Mouse (Mus musculus): Measurements from ENCODE around the gene Mri1.

The Mri1 gene

GRCm38 (mm10) chr8:84202938-84203917 lies 53.9 kb downstream of the Mri1 start:
- DNase-seq (ENCODE audit: low read depth, low spot score), result no peak

GRCm38 (mm10) chr8:84202466-84202865 lies 54.7 kb downstream of the Mri1 start:
- no peak for DNase-seq (ENCODE audit: low read depth, low spot score)

- DNase-seq (ENCODE audit: low read depth, low spot score), result no peak
Observed at GRCm38 (mm10) chr8:84201545-84202245, 55.4 kb downstream of the Mri1 start.

GRCm38 (mm10) chr8:84200652-84201544 lies 56.2 kb downstream of the Mri1 start:
- no peak for DNase-seq (ENCODE audit: low read depth, low spot score)

- DNase-seq (ENCODE audit: low read depth, low spot score), result no peak
Observed at GRCm38 (mm10) chr8:84200126-84200555, 57.0 kb downstream of the Mri1 start.

Measured in c-Kit-negative CD71-positive TER-119-positive erythroid progenitor cells, embryonic 14.5 days (primary cell).